Mouse (Mus musculus) embryonic fibroblast, embryonic 13.5 days (primary cell): ENCODE results near the gene Vwa5b2.

Source experiments
- CTCF ChIP-seq: IDR thresholded peaks from 2 replicates; pipeline ENCODE4 v1.5.1; 2011; ENCODE audit warnings: mild to moderate bottlenecking, control low read depth, low read length, moderate library complexity, borderline replicate concordance; ENCODE audit not compliant: insufficient read depth
- POLR2A ChIP-seq: IDR thresholded peaks from 2 replicates; pipeline ENCODE4 v1.6.1; 2011; ENCODE audit warnings: low read depth, mild to moderate bottlenecking, control low read depth, low read length, moderate library complexity

DNA sequence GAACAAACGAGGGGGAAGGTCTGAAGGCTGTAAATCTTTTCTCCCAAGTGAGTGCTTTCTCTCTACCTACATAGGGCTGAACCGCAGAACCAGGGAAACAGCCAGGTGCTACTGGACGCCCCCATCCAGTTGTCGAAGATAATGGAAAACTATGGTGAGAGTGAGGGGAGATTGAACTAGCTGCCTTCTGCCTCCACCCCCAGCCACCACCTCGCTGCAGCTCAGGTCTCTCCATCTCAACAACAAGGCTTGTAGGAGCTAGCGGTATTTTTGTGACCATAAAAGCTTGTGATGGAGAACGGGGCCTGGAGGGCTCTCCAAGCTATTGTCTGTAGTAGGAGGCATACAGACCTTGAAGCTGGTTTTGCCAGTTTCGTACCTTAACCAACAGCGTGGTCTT is 40.1 kb upstream of the Vwa5b2 start:
- TF ChIP-seq POLR2A (no peak), CTCF (no peak)
